Mouse (Mus musculus): ENCODE results near the gene Atp5b. TPM values are rescaled to one million over a fixed set of nuclear protein-coding genes. Genes with fewer than 3 reads are reported as not detected.
"Not testable (repeated sequence)": the region's sequence is repeated elsewhere in the genome, so short reads cannot be mapped to it uniquely, and the experiment has no call there.

Atp5b gene
- polyA plus RNA-seq, 1 experiment from 2014 or later: 2,273 TPM

DNA sequence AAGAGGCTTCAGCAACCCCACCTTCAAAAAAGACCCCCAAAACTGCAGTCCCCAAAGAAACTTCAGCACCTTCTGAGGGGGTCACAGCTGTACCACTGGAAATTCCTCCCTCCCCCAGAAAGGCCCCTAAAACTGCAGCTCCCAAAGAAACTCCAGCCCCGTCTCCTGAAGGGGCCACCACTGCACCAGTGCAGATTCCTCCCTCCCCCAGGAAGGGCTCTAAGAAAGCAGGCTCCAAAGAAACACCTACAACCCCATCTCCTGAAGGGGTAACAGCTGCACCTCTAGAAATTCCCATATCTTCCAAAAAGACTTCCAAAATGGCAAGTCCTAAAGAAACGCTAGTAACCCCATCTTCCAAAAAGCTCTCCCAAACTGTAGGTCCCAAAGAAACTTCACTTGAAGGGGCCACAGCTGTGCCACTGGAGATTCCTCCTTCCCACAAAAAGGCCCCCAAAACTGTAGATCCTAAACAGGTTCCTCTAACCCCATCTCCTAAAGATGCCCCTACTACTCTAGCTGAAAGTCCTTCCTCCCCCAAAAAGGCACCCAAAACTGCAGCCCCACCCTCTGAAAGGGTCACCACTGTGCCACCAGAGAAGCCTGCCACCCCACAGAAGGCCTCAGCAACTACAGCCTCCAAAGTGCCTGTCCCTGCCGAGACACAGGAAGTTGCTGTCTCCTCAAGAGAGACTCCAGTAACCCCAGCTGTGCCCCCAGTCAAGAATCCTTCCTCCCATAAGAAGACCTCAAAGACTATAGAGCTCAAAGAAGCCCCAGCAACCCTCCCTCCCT lies 39.8 kb upstream of the Atp5b start:
- Histone ChIP-seq H3K27me3 (ENCODE audit: control insufficient read depth, insufficient read depth, low read length) (no peaks in the 10 kb centered on the region), H3K9me3 (ENCODE audit: control insufficient read depth, low read length) (no peaks in the 10 kb centered on the region), H3K4me1 (ENCODE audit: control insufficient read depth, insufficient read depth, low read length) (peaks cover 4% of the 10 kb centered on the region; the same call in 1 of the 2 replicates), H3K4me3 (ENCODE audit: low read depth, low read length) (no peak overlapping the region), H3K36me3 (ENCODE audit: control insufficient read depth, insufficient read depth, low read length) (peaks cover 63% of the 10 kb centered on the region), H3K9ac (replicated peaks; ENCODE audit: low read depth, low read length) (no peak overlapping the region), H3K4me2 (ENCODE audit: low read depth, low read length) (no peak overlapping the region), H3K27ac (ENCODE audit: low read depth, low read length) (0 out of 2 replicates have a peak overlapping the region, but pooled peaks have one; percentile 28)
- 80% methylated on average over 3 of the region's 3 CpGs for WGBS
- no peak for ATAC-seq (ENCODE audit: low read depth)

DNA sequence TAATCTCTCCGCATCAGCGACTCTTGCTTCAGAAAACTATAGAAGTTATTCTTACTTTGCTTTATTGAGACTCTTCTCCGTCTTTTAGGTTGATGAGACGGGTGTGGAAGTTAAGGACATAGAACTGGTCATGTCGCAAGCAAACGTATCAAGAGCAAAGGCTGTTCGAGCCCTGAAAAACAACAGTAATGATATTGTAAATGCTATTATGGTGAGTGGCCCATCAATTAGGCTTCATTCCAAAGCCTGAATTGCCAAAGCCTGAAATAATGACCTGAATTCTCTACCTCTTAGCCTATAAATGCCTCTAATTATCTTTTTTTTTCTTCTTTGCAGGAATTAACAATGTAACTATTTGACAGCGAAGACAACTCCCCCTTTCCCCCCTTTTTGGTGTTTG lies 34.9 kb upstream of the Atp5b start:
- WGBS: 95% methylated on average over 8 of the region's 8 CpGs

DNA sequence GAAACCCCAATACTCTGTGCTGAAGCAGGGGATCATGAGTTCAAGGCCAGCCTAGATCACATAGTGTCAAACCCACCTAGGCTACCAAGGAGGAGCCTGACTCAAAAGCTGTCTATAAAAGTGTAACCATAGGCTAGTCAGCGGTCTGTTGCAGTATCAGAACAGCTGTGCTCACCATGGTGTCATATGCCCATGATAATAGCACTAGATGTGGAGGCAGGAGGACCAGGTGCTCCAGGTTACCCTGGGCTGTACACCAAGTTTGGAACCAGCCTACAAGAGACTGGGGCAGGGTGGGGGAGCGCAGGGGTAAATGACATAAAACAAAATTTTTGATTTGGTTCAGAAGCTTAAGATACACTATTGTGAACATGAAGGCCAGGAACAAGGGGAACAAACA lies 33.3 kb upstream of the Atp5b start:
- Histone ChIP-seq H3K9ac (replicated peaks; ENCODE audit: low read depth, low read length) (no peak overlapping the region), H3K27me3 (ENCODE audit: control insufficient read depth, insufficient read depth, low read length) (no peaks in the 10 kb centered on the region), H3K36me3 (ENCODE audit: control insufficient read depth, insufficient read depth, low read length) (peaks cover 49% of the 10 kb centered on the region), H3K4me3 (ENCODE audit: low read depth, low read length) (no peak overlapping the region), H3K4me2 (ENCODE audit: low read depth, low read length) (no peak overlapping the region), H3K9me3 (ENCODE audit: control insufficient read depth, low read length) (no peaks in the 10 kb centered on the region), H3K27ac (ENCODE audit: low read depth, low read length) (no peak overlapping the region), H3K4me1 (ENCODE audit: control insufficient read depth, insufficient read depth, low read length) (no peaks in the 10 kb centered on the region)
- no peak for ATAC-seq (ENCODE audit: low read depth)
- 92% methylated on average over 2 of the region's 2 CpGs for WGBS

More for the DNA sequence above, 34.9 kb upstream of the Atp5b start:
- Histone ChIP-seq H3K9ac (replicated peaks; ENCODE audit: low read depth, low read length) (no peak overlapping the region), H3K9me3 (ENCODE audit: control insufficient read depth, low read length) (no peaks in the 10 kb centered on the region), H3K27ac (ENCODE audit: low read depth, low read length) (no peak overlapping the region), H3K36me3 (ENCODE audit: control insufficient read depth, insufficient read depth, low read length) (peaks cover 59% of the 10 kb centered on the region), H3K4me2 (ENCODE audit: low read depth, low read length) (no peak overlapping the region), H3K27me3 (ENCODE audit: control insufficient read depth, insufficient read depth, low read length) (no peaks in the 10 kb centered on the region), H3K4me3 (ENCODE audit: low read depth, low read length) (no peak overlapping the region), H3K4me1 (ENCODE audit: control insufficient read depth, insufficient read depth, low read length) (no peaks in the 10 kb centered on the region; the same call in 1 of the 2 replicates)
- no peak for ATAC-seq (ENCODE audit: low read depth)

DNA sequence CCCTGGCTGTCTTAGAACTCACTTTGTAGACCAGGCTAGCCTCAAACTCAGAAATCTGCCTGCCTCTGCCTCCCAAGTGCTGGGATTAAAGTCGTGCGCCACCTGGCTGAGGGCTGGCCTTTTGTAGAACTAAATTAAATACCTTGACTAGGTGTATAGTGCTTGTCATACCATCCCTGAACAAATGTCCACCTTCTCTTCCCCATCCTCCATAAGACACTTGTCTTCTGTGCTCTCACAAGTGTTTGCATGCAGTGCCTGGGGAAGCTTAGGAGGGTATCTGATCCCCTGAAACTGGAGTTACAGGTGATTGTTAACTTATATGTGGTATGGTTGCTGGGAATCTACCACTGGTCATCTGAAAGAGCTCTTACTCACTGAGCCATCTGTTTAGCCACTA lies 32.7 kb upstream of the Atp5b start:
- 93% methylated on average over 2 of the region's 2 CpGs for WGBS
- no peak overlapping the region for H3K27ac ChIP-seq (ENCODE audit: low read depth, low read length)
- H3K4me3 ChIP-seq (ENCODE audit: low read depth, low read length): no peak overlapping the region
- peaks cover 48% of the 10 kb centered on the region for H3K36me3 ChIP-seq (ENCODE audit: control insufficient read depth, insufficient read depth, low read length)
- H3K9me3 ChIP-seq (ENCODE audit: control insufficient read depth, low read length): no peaks in the 10 kb centered on the region
- H3K4me2 ChIP-seq (ENCODE audit: low read depth, low read length): no peak overlapping the region
- H3K9ac ChIP-seq (replicated peaks; ENCODE audit: low read depth, low read length): no peak overlapping the region
- no peak for ATAC-seq (ENCODE audit: low read depth)
- H3K4me1 ChIP-seq (ENCODE audit: control insufficient read depth, insufficient read depth, low read length): no peaks in the 10 kb centered on the region
- no peaks in the 10 kb centered on the region for H3K27me3 ChIP-seq (ENCODE audit: control insufficient read depth, insufficient read depth, low read length)

DNA sequence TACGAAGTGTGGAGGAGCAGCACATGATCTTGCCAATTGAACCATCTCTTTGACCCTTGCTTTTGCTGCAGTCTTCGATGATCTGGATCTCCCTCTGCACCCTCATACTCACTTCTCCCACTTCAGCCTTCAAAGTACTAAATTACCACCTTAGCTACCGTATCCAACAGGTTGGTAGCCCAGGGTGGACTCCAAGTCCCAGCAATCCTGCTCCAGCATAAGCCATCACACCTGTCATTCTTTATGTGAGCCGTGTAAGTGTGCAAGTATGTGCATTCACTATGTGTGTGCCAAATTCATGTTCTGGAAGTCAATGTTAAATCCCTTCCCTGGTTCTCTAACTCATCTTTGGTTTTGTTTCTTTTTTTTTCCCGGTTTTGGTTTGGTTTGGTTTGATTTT lies 31.5 kb upstream of the Atp5b start:
- no peaks in the 10 kb centered on the region for H3K9me3 ChIP-seq (ENCODE audit: control insufficient read depth, low read length)
- no peaks in the 10 kb centered on the region for H3K27me3 ChIP-seq (ENCODE audit: control insufficient read depth, insufficient read depth, low read length)
- no peak overlapping the region for H3K9ac ChIP-seq (replicated peaks; ENCODE audit: low read depth, low read length)
- WGBS: 96% methylated on average over 5 of the region's 5 CpGs
- no peaks in the 10 kb centered on the region for H3K4me1 ChIP-seq (ENCODE audit: control insufficient read depth, insufficient read depth, low read length)
- H3K36me3 ChIP-seq (ENCODE audit: control insufficient read depth, insufficient read depth, low read length): peaks cover 37% of the 10 kb centered on the region
- ATAC-seq (ENCODE audit: low read depth): no peak
- no peak overlapping the region for H3K4me2 ChIP-seq (ENCODE audit: low read depth, low read length)
- H3K27ac ChIP-seq (ENCODE audit: low read depth, low read length): no peak overlapping the region
- no peak overlapping the region for H3K4me3 ChIP-seq (ENCODE audit: low read depth, low read length)

DNA sequence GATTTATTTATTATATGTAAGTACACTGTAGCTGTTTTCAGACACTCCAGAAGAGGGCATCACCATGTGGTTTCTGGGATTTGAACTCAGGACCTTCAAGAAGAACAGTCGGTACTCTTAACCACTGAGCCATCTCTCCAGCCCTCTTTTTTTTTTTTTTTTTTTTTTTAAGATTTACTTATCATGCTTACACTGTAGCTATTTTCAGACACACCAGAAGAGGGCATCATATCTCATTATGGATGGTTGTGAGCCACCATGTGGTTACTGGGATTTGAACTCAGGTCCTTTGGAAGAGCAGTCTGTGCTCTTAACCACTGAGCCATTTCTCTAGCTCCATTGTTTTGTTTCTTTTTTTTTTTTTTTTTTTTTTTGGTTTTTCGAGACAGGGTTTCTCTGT lies 30.9 kb upstream of the Atp5b start:
- not testable (repeated sequence) for H3K27ac ChIP-seq (ENCODE audit: low read depth, low read length); H3K27me3 ChIP-seq (ENCODE audit: control insufficient read depth, insufficient read depth, low read length); H3K4me1 ChIP-seq (ENCODE audit: control insufficient read depth, insufficient read depth, low read length); H3K4me3 ChIP-seq (ENCODE audit: low read depth, low read length); ATAC-seq (ENCODE audit: low read depth); H3K4me2 ChIP-seq (ENCODE audit: low read depth, low read length); H3K9ac ChIP-seq (replicated peaks; ENCODE audit: low read depth, low read length); H3K9me3 ChIP-seq (ENCODE audit: control insufficient read depth, low read length)
- H3K36me3 ChIP-seq (ENCODE audit: control insufficient read depth, insufficient read depth, low read length): peaks cover 32% of the 10 kb centered on the region
- 100% methylated on average over 1 of the region's 2 CpGs for WGBS

DNA sequence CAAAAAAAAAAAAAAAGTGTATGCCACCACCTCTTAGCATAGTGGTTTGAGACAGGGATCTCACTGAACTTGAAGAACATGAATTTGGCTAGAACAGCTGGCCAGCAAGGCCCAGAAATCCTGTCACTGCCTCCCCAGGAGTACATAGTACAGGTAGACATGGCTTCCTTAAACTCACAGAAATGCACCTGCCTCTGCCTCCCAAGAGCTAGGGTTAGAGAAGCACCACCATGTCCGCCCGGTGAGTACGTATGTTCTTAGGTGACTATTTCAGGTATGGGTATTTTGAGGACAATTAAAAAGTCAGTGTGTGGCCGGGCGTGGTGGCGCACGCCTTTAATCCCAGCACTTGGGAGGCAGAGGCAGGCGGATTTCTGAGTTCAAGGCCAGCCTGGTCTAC lies 30.1 kb upstream of the Atp5b start:
- no peak overlapping the region for H3K4me2 ChIP-seq (ENCODE audit: low read depth, low read length)
- no peak overlapping the region for H3K4me3 ChIP-seq (ENCODE audit: low read depth, low read length)
- 92% methylated on average over 8 of the region's 8 CpGs for WGBS
- H3K4me1 ChIP-seq (ENCODE audit: control insufficient read depth, insufficient read depth, low read length): peaks cover 4% of the 10 kb centered on the region; the same call in 1 of the 2 replicates
- H3K27ac ChIP-seq (ENCODE audit: low read depth, low read length): no peak overlapping the region
- no peak for ATAC-seq (ENCODE audit: low read depth)
- H3K27me3 ChIP-seq (ENCODE audit: control insufficient read depth, insufficient read depth, low read length): no peaks in the 10 kb centered on the region
- peaks cover 25% of the 10 kb centered on the region for H3K36me3 ChIP-seq (ENCODE audit: control insufficient read depth, insufficient read depth, low read length)
- no peaks in the 10 kb centered on the region for H3K9me3 ChIP-seq (ENCODE audit: control insufficient read depth, low read length)
- H3K9ac ChIP-seq (replicated peaks; ENCODE audit: low read depth, low read length): no peak overlapping the region

DNA sequence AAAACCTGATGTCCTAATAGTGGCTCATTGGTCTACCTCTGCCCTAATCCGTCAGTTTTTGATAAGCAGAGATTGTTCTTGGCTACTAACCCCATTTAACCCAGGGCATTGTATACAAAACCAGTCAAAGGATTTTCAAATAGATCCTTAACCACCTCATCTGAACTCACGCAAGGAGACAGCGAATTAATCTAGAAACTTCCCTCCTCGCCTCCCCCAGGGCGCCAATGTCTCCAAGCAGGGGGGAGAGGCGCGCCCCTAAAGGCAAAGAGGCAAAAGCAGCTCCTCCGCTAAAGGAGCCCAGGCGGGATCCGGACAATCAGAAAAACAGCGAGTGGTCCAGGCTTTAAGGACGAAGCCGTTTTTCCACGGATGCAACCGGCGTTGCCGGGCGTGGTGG lies 24.9 kb upstream of the Atp5b start:
- under 1% methylated on average over 18 of the region's 18 CpGs for WGBS
- no peak; the same call in 1 of the 2 replicates for ATAC-seq (ENCODE audit: low read depth)
- Histone ChIP-seq H3K4me2 (ENCODE audit: low read depth, low read length) (peak overlapping the region; percentile 96), H3K27me3 (ENCODE audit: control insufficient read depth, insufficient read depth, low read length) (no peaks in the 10 kb centered on the region), H3K4me3 (ENCODE audit: low read depth, low read length) (peak overlapping the region; percentile 87), H3K27ac (ENCODE audit: low read depth, low read length) (peak overlapping the region; percentile 98), H3K4me1 (ENCODE audit: control insufficient read depth, insufficient read depth, low read length) (peaks cover 16% of the 10 kb centered on the region), H3K9ac (replicated peaks; ENCODE audit: low read depth, low read length) (peak overlapping the region; percentile 81), H3K36me3 (ENCODE audit: control insufficient read depth, insufficient read depth, low read length) (no peaks in the 10 kb centered on the region), H3K9me3 (ENCODE audit: control insufficient read depth, low read length) (no peaks in the 10 kb centered on the region)

DNA sequence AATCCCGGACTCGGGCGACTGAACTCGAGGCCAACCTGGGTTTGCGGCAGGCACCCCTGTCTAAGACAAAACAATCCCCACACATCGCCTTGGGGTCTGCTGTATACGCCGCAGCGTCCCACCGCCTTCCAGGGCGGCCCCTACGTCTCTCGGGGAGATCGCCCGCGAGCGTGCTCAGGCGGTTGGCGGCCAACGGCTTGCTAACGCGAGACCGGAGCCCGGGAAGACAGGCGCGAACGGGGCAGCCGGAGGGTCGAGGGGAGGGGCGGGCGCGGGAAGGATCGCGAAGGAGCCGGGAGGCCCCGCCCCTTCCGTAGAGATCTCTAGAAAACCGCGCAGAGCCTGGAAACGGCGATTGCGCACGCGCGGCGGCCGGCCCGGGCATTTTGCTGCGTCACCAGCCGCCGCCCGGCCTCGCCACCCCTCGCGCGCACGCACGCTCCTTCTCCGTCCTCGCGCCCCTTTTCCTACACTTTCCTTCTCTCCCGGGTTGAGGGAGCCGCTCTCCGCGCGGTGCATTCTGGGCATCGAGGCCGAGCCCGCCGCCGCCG lies 24.4 kb upstream of the Atp5b start, which contains the start of gene Ptges3:
Gene Ptges3, plus strand, starts transcription at position 354 of the 551 bp plus-strand sequence.
- Histone ChIP-seq H3K27ac (ENCODE audit: low read depth, low read length) (peak within 1 kb of the TSS; percentile 98), H3K4me2 (ENCODE audit: low read depth, low read length) (peak within 1 kb of the TSS; percentile 96), H3K27me3 (ENCODE audit: control insufficient read depth, insufficient read depth, low read length) (no peaks in the 10 kb centered on the region), H3K9me3 (ENCODE audit: control insufficient read depth, low read length) (no peaks in the 10 kb centered on the region), H3K4me3 (ENCODE audit: low read depth, low read length) (peak within 1 kb of the TSS; percentile 87), H3K36me3 (ENCODE audit: control insufficient read depth, insufficient read depth, low read length) (no peaks in the 10 kb centered on the region), H3K9ac (replicated peaks; ENCODE audit: low read depth, low read length) (peak within 1 kb of the TSS; percentile 81), H3K4me1 (ENCODE audit: control insufficient read depth, insufficient read depth, low read length) (peaks cover 16% of the 10 kb centered on the region)
- under 1% methylated on average over 47 of the region's 72 CpGs for WGBS
- peak; percentile 91 for ATAC-seq (ENCODE audit: low read depth)

Data from neural tube, embryonic 14.5 days (tissue).